Mouse (Mus musculus) heart, embryonic 11.5 days (tissue): Measurements from ENCODE around the gene Slc7a11. TPM values are rescaled to one million over a fixed set of nuclear protein-coding genes. Genes with fewer than 3 reads are reported as not detected.

ENCODE experiments used
- ATAC-seq: fragments of 200-750 bp; cut with Nextera tagmentation; replicated peaks from 2 replicates; pipeline ENCODE4 v1.8.0; 2017; ENCODE audit warnings: moderate library complexity; ENCODE audit not compliant: insufficient number of reproducible peaks, low FRiP score, low TSS enrichment
- H3K27ac ChIP-seq: fragments of 300-500 bp; sonication (generic); 2 replicates; pipeline ENCODE4 v1.5.1; 2014; ENCODE audit warnings: mild to moderate bottlenecking, low read depth, low read length
- H3K27me3 ChIP-seq: fragments of 300-500 bp; sonication (generic); 2 replicates; pipeline ENCODE4 v1.6.1; 2014; ENCODE audit warnings: mild to moderate bottlenecking, low read length, mixed read lengths; ENCODE audit not compliant: control insufficient read depth, insufficient read depth
- H3K36me3 ChIP-seq: fragments of 300-500 bp; sonication (generic); 2 replicates; pipeline ENCODE4 v1.6.1; 2014; ENCODE audit warnings: mild to moderate bottlenecking, low read length, moderate library complexity, mixed read lengths; ENCODE audit not compliant: control insufficient read depth, insufficient read depth
- H3K4me1 ChIP-seq: fragments of 300-500 bp; sonication (generic); 2 replicates; pipeline ENCODE4 v1.6.1; 2014; ENCODE audit warnings: low read length; ENCODE audit not compliant: control insufficient read depth, insufficient read depth
- H3K4me2 ChIP-seq: fragments of 300-500 bp; sonication (generic); 2 replicates; pipeline ENCODE4 v1.6.1; 2014; ENCODE audit warnings: mild to moderate bottlenecking, moderate library complexity
- H3K4me3 ChIP-seq: fragments of 300-500 bp; sonication (generic); 2 replicates; pipeline ENCODE4 v1.5.1; 2014; ENCODE audit warnings: low read depth, low read length
- H3K9ac ChIP-seq: fragments of 300-500 bp; sonication (generic); 2 replicates; pipeline ENCODE4 v1.6.1; 2014; ENCODE audit warnings: mild to moderate bottlenecking, low read depth, low read length, moderate library complexity
- H3K9me3 ChIP-seq: fragments of 300-500 bp; sonication (generic); replicated peaks from 2 replicates; pipeline ENCODE4 v1.6.1; 2016; ENCODE audit warnings: low read length; ENCODE audit not compliant: control insufficient read depth
- WGBS: fragments of 180-500 bp; shearing (Covaris S2); extraction: QIAGEN DNeasy Blood & Tissue Kit; methylation state at CpG from one replicate; pipeline ENCODE4 v1.1.7; 2014; ENCODE audit not compliant: insufficient replicate concordance; 5-methylcytosine and 5-hydroxymethylcytosine counted together
- polyA plus RNA-seq: library from polyadenylated mRNA; unstranded; fragments of >200 nt; fragmentation: Nextera tagmentation; extraction: Ambion mirVana; gene quantifications from 2 replicates; pipeline ENCODE4 v1.2.1, GENCODE M21; 2014

Gene Slc7a11
- polyA plus RNA-seq, 1 experiment from 2014 or later = 0.06 TPM

GRCm38 (mm10) chr3:50367175-50367574 lies 76.2 kb downstream of the Slc7a11 start:
- Histone ChIP-seq H3K4me1 (no peaks in the 10 kb centered on the region), H3K27ac (no peak overlapping the region), H3K9ac (no peak overlapping the region), H3K4me2 (no peak overlapping the region), H3K27me3 (no peaks in the 10 kb centered on the region), H3K9me3 (no peaks in the 10 kb centered on the region), H3K4me3 (no peak overlapping the region), H3K36me3 (no peaks in the 10 kb centered on the region)
- no peak for ATAC-seq
- WGBS = 64% methylated on average over 3 of the region's 3 CpGs

- no peak for ATAC-seq
- no peaks in the 10 kb centered on the region for H3K27me3 ChIP-seq
- H3K4me1 ChIP-seq = no peaks in the 10 kb centered on the region
- no peaks in the 10 kb centered on the region for H3K36me3 ChIP-seq
- WGBS = 80% methylated on average over 3 of the region's 3 CpGs
- H3K9me3 ChIP-seq = no peaks in the 10 kb centered on the region
- H3K4me3 ChIP-seq = no peak overlapping the region
- no peak overlapping the region for H3K27ac ChIP-seq
- H3K4me2 ChIP-seq = no peak overlapping the region
- H3K9ac ChIP-seq = no peak overlapping the region
These were observed 79.8 kb downstream of the Slc7a11 start for GRCm38 (mm10) chr3:50363659-50364058.

GRCm38 (mm10) chr3:50347081-50347480 lies 96.3 kb downstream of the Slc7a11 start:
- ATAC-seq = no peak
- no peak overlapping the region for H3K4me2 ChIP-seq
- WGBS = 52% methylated on average over 1 of the region's 1 CpGs
- no peaks in the 10 kb centered on the region for H3K4me1 ChIP-seq
- H3K27me3 ChIP-seq = no peaks in the 10 kb centered on the region
- H3K36me3 ChIP-seq = no peaks in the 10 kb centered on the region
- H3K4me3 ChIP-seq = no peak overlapping the region
- no peak overlapping the region for H3K9ac ChIP-seq
- H3K9me3 ChIP-seq = no peaks in the 10 kb centered on the region
- H3K27ac ChIP-seq = no peak overlapping the region

- H3K4me3 ChIP-seq = no peak overlapping the region
- no peak overlapping the region for H3K9ac ChIP-seq
- no peaks in the 10 kb centered on the region for H3K4me1 ChIP-seq
- 89% methylated on average over 1 of the region's 1 CpGs for WGBS
- no peaks in the 10 kb centered on the region for H3K9me3 ChIP-seq
- no peaks in the 10 kb centered on the region for H3K36me3 ChIP-seq
- ATAC-seq = no peak
- H3K27me3 ChIP-seq = no peaks in the 10 kb centered on the region
- H3K27ac ChIP-seq = no peak overlapping the region
- H3K4me2 ChIP-seq = no peak overlapping the region
These were observed 99.0 kb downstream of the Slc7a11 start for GRCm38 (mm10) chr3:50344411-50344810.

- Histone ChIP-seq H3K9me3 (no peaks in the 10 kb centered on the region), H3K27me3 (no peaks in the 10 kb centered on the region), H3K4me3 (no peak overlapping the region), H3K27ac (no peak overlapping the region), H3K4me2 (no peak overlapping the region), H3K9ac (no peak overlapping the region), H3K36me3 (no peaks in the 10 kb centered on the region), H3K4me1 (no peaks in the 10 kb centered on the region)
- WGBS = 71% methylated on average over 8 of the region's 8 CpGs
- no peak for ATAC-seq
These were observed 118.9 kb downstream of the Slc7a11 start for GRCm38 (mm10) chr3:50324524-50324923.

- Histone ChIP-seq H3K9ac (no peak overlapping the region), H3K36me3 (no peaks in the 10 kb centered on the region), H3K4me1 (no peaks in the 10 kb centered on the region), H3K4me3 (no peak overlapping the region), H3K9me3 (no peaks in the 10 kb centered on the region), H3K4me2 (no peak overlapping the region), H3K27me3 (no peaks in the 10 kb centered on the region), H3K27ac (no peak overlapping the region)
- WGBS = 87% methylated on average over 7 of the region's 7 CpGs
- ATAC-seq = no peak
These were observed 119.5 kb downstream of the Slc7a11 start for GRCm38 (mm10) chr3:50323881-50324280.

- Histone ChIP-seq H3K27me3 (no peaks in the 10 kb centered on the region), H3K9me3 (no peaks in the 10 kb centered on the region), H3K4me3 (no peak overlapping the region), H3K9ac (no peak overlapping the region), H3K36me3 (no peaks in the 10 kb centered on the region), H3K4me1 (no peaks in the 10 kb centered on the region), H3K27ac (no peak overlapping the region), H3K4me2 (no peak overlapping the region)
- 62% methylated on average over 2 of the region's 2 CpGs for WGBS
- no peak for ATAC-seq
These were observed 122.6 kb downstream of the Slc7a11 start for GRCm38 (mm10) chr3:50320862-50321261.

GRCm38 (mm10) chr3:50318074-50318473 lies 125.3 kb downstream of the Slc7a11 start:
- H3K9ac ChIP-seq = no peak overlapping the region
- no peaks in the 10 kb centered on the region for H3K27me3 ChIP-seq
- ATAC-seq = no peak
- 61% methylated on average over 3 of the region's 3 CpGs for WGBS
- H3K4me2 ChIP-seq = no peak overlapping the region
- no peaks in the 10 kb centered on the region for H3K4me1 ChIP-seq
- H3K36me3 ChIP-seq = no peaks in the 10 kb centered on the region
- no peak overlapping the region for H3K4me3 ChIP-seq
- no peak overlapping the region for H3K27ac ChIP-seq
- H3K9me3 ChIP-seq = no peaks in the 10 kb centered on the region

- WGBS = 65% methylated on average over 3 of the region's 3 CpGs
- H3K4me1 ChIP-seq = no peaks in the 10 kb centered on the region
- H3K36me3 ChIP-seq = no peaks in the 10 kb centered on the region
- no peaks in the 10 kb centered on the region for H3K27me3 ChIP-seq
- no peak for ATAC-seq
- no peaks in the 10 kb centered on the region for H3K9me3 ChIP-seq
- no peak overlapping the region for H3K27ac ChIP-seq
- no peak overlapping the region for H3K9ac ChIP-seq
- no peak overlapping the region for H3K4me2 ChIP-seq
- H3K4me3 ChIP-seq = no peak overlapping the region
These were observed 129.6 kb downstream of the Slc7a11 start for GRCm38 (mm10) chr3:50313816-50314215.
